Mouse (Mus musculus) splenic B cell, adult 2 months (primary cell): ENCODE results near the gene Kcnh6.
"Not testable (repeated sequence)": the region's sequence is repeated elsewhere in the genome, so short reads cannot be mapped to it uniquely, and the experiment has no call there.

ENCODE experiments used
- DNase-seq: peaks from one replicate; pipeline ENCODE4 v3.0.0-alpha.2; 2011; ENCODE audit warnings: low read depth, low spot score
- H3K27me3 ChIP-seq: 2 replicates; pipeline ENCODE4 v1.6.1; 2012; ENCODE audit warnings: mild to moderate bottlenecking, low read length, moderate library complexity, mixed read lengths; ENCODE audit not compliant: control insufficient read depth, poor library complexity, insufficient read depth, severe bottlenecking
- H3K36me3 ChIP-seq: 2 replicates; pipeline ENCODE4 v1.6.1; 2012; ENCODE audit warnings: mild to moderate bottlenecking, low read length, moderate library complexity, mixed read lengths; ENCODE audit not compliant: control insufficient read depth, poor library complexity, insufficient read depth, severe bottlenecking

Kcnh6 gene

DNA sequence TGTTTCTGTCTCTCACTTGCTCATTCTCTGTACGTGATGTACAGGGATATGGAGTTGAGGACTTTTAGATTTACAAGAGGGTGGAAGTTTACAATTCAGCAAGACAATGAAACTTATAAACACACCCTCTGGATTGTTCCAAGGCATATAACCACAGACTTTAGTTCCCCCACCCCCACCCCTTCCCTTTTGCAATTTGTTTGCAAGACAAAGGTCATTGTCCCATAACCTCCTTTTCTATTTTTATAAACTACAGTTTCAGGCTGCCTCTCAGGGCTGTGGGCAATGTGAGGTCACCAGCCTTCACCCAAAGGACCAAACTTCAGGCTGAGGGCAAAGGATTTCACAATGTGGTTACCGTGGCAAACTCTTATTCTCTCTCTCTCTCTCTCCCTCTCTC lies 17.7 kb upstream of the Kcnh6 start:
- Histone ChIP-seq H3K36me3 (no peaks in the 10 kb centered on the region), H3K27me3 (no peaks in the 10 kb centered on the region)
- DNase-seq: no peak

DNA sequence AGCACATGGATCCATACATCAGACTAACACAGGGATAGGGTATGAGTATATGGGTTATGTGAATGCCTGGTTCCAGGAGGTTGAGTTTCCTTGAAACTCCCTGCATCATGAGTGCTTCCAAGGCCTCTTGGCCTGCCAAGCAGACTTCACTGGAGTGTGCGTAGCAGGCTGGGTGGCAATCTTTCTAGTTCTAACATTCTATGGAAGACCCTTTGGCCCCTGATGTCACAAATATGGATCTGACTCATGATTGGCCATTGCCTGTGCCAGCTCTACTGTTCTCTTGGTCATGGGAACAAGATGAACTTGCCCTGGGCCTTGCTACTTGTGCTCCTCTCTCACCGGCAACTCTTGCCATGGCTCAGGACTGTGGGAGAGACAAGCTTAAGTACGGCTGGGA lies 13.5 kb upstream of the Kcnh6 start, which contains the start of gene Ace3:
Ace3 (plus strand) TSS at position 301 of the 400 bp plus-strand sequence.
- no peaks in the 10 kb centered on the region for H3K36me3 ChIP-seq
- no peak for DNase-seq
- no peaks in the 10 kb centered on the region for H3K27me3 ChIP-seq

DNA sequence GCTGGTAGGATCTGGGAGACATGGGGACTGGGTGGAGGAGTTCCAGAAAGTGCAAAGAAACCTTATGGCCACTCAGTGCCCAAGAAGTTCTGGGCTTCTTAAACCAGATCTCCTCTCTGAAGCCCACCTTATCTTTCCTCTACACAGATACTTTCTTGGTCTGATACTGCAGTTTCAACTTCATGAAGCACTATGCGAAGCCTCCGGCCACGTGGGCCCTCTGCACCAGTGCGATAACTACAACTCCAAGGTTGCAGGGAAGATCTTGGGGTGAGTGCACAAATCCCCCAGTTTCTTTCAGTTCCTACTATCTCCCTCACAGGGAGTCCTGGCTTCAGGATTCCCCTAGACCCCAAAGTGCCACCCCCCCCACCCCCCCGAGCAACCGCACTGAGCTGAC lies 7.9 kb upstream of the Kcnh6 start:
- Histone ChIP-seq H3K36me3 (no peaks in the 10 kb centered on the region), H3K27me3 (no peaks in the 10 kb centered on the region)
- DNase-seq: no peak

DNA sequence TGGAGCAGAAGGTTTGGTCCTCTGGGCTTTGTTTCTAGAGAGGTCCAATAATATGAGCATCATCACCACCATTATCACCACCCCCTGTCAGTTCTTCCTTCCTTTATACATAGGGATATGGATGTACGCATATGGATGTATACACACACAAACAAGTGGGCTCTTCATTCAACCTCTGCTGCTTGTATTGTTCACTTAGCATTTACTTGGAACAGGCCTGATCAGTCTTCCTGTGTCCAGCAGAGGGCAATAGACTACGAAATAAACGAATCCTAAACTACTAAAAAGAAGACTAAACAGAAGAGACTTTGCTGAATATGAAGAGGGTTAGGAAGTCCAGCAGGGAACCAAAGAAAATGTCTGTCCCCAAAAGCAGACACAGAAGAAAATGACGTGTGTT lies 6.2 kb upstream of the Kcnh6 start:
- Histone ChIP-seq H3K27me3 (no peaks in the 10 kb centered on the region), H3K36me3 (no peaks in the 10 kb centered on the region)
- peak; percentile 68 for DNase-seq

DNA sequence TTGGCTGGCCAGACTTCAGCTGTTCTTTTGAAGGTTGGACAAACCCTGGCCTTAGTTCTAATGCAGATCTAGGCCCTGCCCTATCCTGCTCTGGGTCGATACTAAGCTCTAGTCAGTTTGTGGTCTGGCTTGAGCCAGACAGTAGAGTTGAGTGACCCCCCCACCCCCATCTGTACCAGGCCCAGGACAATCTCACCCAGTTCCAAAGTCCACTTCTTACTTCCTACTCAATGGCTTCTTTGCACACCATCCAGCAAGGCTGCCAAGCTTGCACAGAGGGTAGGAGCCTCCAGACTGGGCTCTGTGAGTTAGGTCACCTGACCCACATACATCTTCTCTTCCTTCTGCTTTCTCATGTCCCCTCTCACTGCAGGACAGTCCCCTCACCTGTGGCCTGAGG lies 3.3 kb upstream of the Kcnh6 start:
- Histone ChIP-seq H3K27me3 (no peaks in the 10 kb centered on the region), H3K36me3 (no peaks in the 10 kb centered on the region)
- no peak for DNase-seq

DNA sequence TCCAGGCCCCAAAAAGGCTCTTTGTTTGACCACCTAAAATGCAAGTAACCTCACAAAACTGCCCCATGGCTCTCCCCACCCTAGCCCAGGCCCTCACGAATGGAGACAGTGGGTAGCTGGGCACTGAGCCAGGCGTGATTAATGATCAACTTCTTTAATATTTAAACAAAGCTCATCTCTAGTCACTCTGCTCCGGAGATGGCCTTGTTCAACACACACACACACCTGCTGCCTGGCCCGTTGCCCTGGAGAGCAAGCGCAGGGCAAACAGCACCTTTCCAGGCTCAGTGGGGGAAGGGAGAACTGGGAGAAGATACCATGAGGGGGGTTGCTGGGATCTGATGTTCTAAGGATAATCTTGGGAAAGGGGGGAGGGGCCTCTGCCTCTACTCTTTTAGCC lies 2.0 kb upstream of the Kcnh6 start:
- DNase-seq: no peak
- no peaks in the 10 kb centered on the region for H3K36me3 ChIP-seq

DNA sequence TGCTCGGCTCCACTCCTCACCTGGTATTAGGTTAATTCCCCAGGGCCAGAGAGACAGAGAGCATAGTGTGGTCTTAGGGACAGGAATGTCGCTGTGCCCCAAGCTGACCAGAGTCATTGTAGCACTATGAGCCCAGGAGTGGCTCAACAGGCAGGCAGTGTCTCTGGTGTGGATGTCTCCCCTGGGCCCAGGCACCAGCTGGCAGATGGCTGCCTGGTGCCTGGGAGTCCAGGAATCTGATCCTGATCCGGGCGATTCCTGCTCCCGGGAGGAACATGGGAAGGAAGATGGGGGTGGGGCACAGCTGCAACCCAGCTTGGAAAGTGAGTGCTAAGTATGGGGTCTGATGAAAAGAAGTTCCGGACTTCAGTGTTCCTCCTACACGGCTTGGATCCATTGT lies 4.8 kb downstream of the Kcnh6 start:
- DNase-seq: no peak
- H3K27me3 ChIP-seq: no peaks in the 10 kb centered on the region
- no peaks in the 10 kb centered on the region for H3K36me3 ChIP-seq

More for the DNA sequence above, 2.0 kb upstream of the Kcnh6 start:
- H3K27me3 ChIP-seq: no peaks in the 10 kb centered on the region

DNA sequence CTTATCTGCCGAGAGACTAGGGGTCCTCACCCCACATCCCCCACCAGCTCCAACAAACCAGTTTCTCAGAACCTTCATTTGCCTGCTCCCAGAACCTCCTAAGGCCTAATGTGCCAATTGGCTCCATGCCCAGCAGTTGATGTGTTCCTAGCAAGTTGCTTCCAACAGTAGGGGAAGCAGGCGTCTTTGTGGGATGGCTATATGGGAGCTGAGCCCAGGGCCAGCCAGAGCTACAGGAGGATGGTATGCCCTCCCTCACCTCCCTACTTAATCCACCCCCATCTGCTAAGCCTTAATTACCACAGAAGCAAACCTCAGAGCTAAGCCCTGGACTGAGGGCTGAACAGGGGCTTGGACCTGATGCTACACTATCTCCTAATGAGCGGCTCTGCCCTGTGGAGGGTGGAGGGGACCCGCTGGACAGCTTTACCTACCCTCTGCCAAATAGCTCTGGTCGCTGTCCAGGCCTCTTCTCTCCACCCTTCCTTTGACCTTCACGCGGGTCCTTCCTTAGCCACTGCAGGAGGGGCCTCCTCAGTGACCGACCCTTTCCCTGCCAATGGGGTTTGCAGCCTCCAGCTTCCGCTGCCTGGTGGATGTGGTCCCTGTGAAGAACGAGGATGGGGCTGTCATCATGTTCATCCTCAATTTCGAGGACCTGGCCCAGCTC lies 5.8 kb downstream of the Kcnh6 start:
- DNase-seq: no peak
- H3K27me3 ChIP-seq: no peaks in the 10 kb centered on the region
- no peaks in the 10 kb centered on the region for H3K36me3 ChIP-seq

DNA sequence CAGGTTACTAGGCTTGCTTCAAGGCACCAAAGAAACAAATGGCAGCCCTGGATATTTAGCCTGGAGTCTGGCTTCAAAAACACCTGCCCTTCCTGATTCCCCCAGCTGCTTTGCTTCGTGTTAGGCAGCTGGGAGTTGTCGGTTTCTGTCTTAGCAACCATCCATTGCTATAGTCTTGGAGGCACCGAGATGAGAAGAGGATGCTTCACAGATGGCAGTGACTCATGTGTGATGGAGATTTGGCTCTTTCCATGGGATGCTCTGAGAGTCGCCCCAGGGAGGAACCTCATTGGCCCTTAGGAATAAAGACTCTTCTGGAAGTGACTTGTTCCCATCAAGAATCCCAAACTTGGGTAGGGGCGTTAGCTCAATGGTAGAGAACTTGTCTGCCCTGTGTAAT lies 8.5 kb downstream of the Kcnh6 start:
- DNase-seq: no peak
- Histone ChIP-seq H3K36me3 (no peaks in the 10 kb centered on the region), H3K27me3 (no peaks in the 10 kb centered on the region)

DNA sequence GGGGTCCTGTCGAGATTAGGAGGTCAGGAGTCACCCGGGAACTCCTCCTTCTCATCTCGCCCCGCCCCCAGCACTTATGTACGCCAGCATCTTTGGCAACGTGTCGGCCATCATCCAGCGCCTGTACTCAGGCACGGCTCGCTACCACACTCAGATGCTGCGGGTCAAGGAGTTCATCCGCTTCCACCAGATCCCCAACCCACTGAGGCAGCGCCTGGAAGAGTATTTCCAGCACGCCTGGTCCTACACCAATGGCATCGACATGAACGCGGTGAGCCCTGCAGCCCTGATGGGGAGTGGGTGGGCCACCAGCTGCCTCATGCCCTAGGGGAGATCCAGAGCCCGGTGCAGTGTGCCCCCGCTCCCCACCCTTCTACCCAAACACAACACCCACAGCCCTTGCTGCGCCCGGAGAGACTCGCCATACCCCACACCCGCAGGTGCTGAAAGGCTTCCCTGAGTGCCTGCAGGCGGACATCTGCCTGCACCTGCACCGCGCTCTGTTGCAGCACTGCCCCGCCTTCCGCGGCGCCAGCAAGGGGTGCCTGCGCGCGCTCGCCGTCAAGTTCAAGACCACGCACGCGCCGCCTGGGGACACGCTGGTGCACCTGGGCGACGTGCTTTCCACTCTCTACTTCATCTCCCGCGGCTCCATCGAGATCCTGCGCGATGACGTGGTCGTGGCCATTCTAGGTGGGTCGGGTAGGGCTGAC lies 12.3 kb downstream of the Kcnh6 start:
- peak; percentile 39 for DNase-seq
- Histone ChIP-seq H3K36me3 (no peaks in the 10 kb centered on the region), H3K27me3 (no peaks in the 10 kb centered on the region)

DNA sequence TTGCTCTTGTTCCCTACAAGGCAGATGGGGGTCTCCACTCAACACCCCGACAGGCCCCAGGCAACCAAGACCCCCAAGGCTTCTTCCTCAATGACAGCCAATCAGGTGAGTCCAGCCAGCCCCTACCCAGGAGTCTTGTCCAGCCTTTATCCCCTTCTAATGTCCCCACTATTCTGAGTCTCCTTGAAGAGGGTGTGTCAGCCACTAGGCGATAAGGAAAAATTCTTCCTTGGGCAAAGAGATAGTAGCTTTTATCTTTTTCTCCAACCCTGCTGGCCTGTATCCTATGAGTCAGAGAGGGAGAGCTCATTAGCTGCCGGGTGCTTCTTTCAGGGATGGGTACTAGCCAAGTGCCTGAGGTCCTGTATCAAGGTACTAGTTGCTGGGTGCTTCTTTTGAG lies 17.9 kb downstream of the Kcnh6 start:
- no peak for DNase-seq
- Histone ChIP-seq H3K27me3 (no peaks in the 10 kb centered on the region), H3K36me3 (0 out of 2 replicates have a peak, but pooled peaks cover 2% of the 10 kb centered on the region)

DNA sequence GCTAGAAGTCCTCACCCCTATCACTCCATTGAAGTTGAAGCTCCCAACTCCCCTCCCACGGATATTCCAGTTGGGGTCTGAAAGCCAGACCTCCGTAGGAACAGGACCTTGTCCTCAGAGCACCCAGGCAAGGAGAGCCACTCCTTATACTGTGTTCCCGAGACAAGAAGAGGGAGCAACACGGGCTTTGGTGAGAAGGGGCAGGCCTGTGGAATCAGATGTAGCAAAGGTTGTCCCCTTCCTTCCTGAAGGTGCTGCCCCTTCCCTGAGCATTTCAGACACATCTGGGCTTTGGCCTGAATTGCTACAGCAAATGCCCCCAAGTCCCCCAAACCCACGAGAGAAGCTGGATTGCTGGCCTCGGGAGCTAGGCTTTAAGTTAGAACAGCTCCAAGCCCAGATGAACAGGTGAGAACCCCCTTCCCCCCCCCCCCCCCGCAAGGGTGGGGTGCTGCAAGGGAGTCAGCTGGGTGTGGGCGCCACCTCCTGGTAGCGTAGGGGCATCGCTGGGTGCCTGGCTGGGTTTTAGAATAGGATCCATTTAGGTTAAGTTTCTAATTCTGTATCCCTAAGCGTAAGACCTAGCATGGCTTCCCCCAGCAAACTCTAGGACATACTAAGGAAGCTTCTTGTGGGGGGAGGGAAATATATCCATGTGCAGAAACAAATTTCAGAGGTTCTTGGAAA lies 18.7 kb downstream of the Kcnh6 start:
- H3K36me3 ChIP-seq: 0 out of 2 replicates have a peak, but pooled peaks cover 2% of the 10 kb centered on the region
- peak; percentile 83 for DNase-seq
- no peaks in the 10 kb centered on the region for H3K27me3 ChIP-seq

DNA sequence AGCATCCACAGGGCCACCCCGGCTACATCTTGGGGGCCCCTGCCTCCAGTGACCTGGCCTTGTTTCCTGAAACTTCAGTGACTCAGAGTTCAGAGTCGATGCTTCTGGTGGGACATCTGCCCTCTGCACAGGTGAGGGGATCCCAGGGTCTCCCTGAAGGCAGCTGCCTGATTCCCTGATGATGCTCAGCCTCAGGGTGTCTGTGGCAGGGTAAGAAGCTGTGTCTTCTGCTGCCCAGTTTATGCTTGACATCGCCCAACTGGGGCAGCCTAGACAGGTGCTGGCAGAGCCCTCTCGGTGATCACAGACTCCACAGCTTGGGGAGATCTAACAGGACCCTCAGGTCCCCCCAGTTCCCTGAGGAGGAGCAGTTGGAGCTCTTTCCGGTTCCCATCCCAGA lies 19.7 kb downstream of the Kcnh6 start:
- no peaks in the 10 kb centered on the region for H3K27me3 ChIP-seq
- DNase-seq: no peak
- H3K36me3 ChIP-seq: 0 out of 2 replicates have a peak, but pooled peaks cover 2% of the 10 kb centered on the region

DNA sequence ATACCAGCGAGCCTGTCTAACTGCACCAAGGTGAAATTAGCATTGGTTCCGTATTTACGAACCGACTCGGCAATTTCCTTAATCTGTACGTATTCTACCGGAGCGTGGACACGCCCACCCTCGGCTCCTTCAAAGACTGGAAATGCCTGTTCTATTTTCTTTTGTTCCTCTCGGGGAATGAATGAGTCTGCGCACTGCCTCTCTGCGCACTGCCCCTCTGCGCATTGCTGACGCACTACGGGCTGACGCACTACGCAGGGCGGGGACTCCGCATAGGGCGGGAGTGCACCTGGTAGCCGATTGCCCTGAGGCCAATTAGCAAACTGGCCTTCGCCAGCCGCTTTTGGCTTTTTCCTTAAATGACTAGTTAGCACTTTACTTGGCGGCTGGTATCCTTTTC lies 24.1 kb downstream of the Kcnh6 start:
- H3K27me3 ChIP-seq, DNase-seq, H3K36me3 ChIP-seq: not testable (repeated sequence)

DNA sequence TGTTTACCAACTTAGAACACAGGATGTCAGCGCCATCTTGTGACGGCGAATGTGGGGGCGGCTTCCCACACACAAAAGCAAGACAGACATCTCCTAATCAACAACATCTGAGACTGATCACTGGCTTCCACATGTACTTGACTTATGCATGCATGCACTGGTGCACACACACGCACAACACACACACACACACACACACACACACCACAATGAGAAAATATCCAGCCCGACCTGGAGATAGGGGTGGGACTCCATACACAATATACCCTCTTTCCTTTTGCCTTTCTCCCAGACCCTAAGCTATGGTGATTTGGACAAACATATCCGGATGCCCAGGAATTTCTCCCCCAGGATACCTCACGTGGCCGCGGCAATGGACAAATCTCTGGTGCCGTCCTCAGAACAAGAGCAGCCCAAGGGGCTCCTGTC lies 25.6 kb downstream of the Kcnh6 start:
- DNase-seq: peak; percentile 83
- no peaks in the 10 kb centered on the region for H3K27me3 ChIP-seq
- no peaks in the 10 kb centered on the region for H3K36me3 ChIP-seq
